23 mouse cellular contexts compared by ENCODE assay signal in the genomic region with DNA sequence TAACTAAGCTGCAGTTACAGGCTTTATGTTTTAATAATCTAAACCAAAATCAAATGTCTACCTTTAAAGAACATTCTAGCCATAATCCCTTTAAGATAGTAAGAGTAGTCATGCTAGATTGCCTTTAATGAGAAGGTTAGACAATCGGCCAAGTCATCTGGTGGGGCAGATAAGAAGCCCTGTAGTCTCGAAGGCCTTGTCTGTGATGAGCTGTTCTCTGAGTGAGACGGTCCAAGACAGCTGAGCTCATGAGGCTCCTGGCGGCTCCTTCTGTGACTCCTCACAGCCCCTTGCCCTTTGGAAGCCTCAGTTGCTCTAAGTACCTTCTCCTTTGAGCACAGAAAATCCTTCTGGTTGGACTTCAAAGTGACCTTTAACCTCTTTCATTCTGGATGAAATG.
DNase-seq lines count a peak whose midpoint lies in the region; ATAC-seq and TF ChIP-seq lines count a peak whose summit lies in the region.
"Had no signal": no experiment of that assay in that cellular context is flagged by ENCODE, and none has a peak within 500 bp of the region (broad histone marks: within the 10 kb centered on the region; RNA-seq: fewer than 3 reads in every experiment).

No protein-coding gene starts in this region.

- no peak overlapping the region for H3K27ac ChIP-seq in forebrain, embryonic 11.5 days (ENCODE audit: low read depth, low read length)
- no peak overlapping the region for H3K27ac ChIP-seq in forebrain, embryonic 10.5 days
- peak overlapping the region; percentile 78; the same call in 1 of the 2 replicates for H3K27ac ChIP-seq in embryonic fibroblast, embryonic 13.5 days (ENCODE audit: insufficient read depth, low read length)
- no peak overlapping the region for H3K27ac ChIP-seq in liver, embryonic 14.5 days
- no peak overlapping the region for H3K27ac ChIP-seq in hindbrain, embryonic 16.5 days (ENCODE audit: low read depth, low read length)
- H3K27ac ChIP-seq: heart, embryonic 10.5 days; heart, embryonic 15.5 days; kidney, postnatal 0 days had no signal

- no peaks in the 10 kb centered on the region; the same call in 1 of the 2 replicates for H3K36me3 ChIP-seq in forebrain, embryonic 11.5 days (ENCODE audit: control insufficient read depth, insufficient read depth, low read length)
- peaks cover 47% of the 10 kb centered on the region for H3K36me3 ChIP-seq in forebrain, embryonic 10.5 days (replicated peaks)
- H3K36me3 ChIP-seq in liver, embryonic 14.5 days (replicated peaks; ENCODE audit: control insufficient read depth, insufficient read depth, low read depth) = peaks cover 8% of the 10 kb centered on the region
- H3K36me3 ChIP-seq in hindbrain, embryonic 16.5 days (ENCODE audit: control insufficient read depth, insufficient read depth, low read length) = no peaks in the 10 kb centered on the region; the same call in none of the 2 replicates

- no peak for TF ChIP-seq CTCF in embryonic fibroblast, embryonic 13.5 days (IDR thresholded peaks at IDR 0.05; ENCODE audit: borderline replicate concordance, insufficient read depth, low read length)
- no peak for TF ChIP-seq CTCF in liver, embryonic 14.5 days (IDR thresholded peaks at IDR 0.05; ENCODE audit: low read depth)

- H3K9me3 ChIP-seq in forebrain, embryonic 11.5 days (ENCODE audit: control insufficient read depth, low read length) = no peaks in the 10 kb centered on the region
- no peaks in the 10 kb centered on the region for H3K9me3 ChIP-seq in forebrain, embryonic 10.5 days
- H3K9me3 ChIP-seq in liver, embryonic 14.5 days (ENCODE audit: control insufficient read depth, low read length) = no peaks in the 10 kb centered on the region; the same call in 1 of the 2 replicates
- H3K9me3 ChIP-seq in hindbrain, embryonic 16.5 days (ENCODE audit: control insufficient read depth, low read length) = no peaks in the 10 kb centered on the region
- H3K9me3 ChIP-seq: heart, embryonic 10.5 days; heart, embryonic 15.5 days had no signal

- 0 out of 2 replicates have a peak, but pooled peaks have one; percentile 28 for TF ChIP-seq EP300 in liver, embryonic 14.5 days (IDR thresholded peaks at IDR 0.05; ENCODE audit: low read depth)

- no peak overlapping the region for H3K4me3 ChIP-seq in forebrain, embryonic 11.5 days (ENCODE audit: low read depth, low read length)
- no peak overlapping the region for H3K4me3 ChIP-seq in forebrain, embryonic 10.5 days
- H3K4me3 ChIP-seq in embryonic fibroblast, embryonic 13.5 days (ENCODE audit: insufficient read depth, low read length) = no peak overlapping the region
- no peak overlapping the region for H3K4me3 ChIP-seq in liver, embryonic 14.5 days (ENCODE audit: insufficient read depth in 1 of 2, low read depth in 2 of 2, low read length in 2 of 2)
- no peak overlapping the region for H3K4me3 ChIP-seq in hindbrain, embryonic 16.5 days (ENCODE audit: low read length)
- H3K4me3 ChIP-seq: heart, embryonic 10.5 days; heart, embryonic 15.5 days had no signal

- H3K4me2 ChIP-seq in forebrain, embryonic 11.5 days (ENCODE audit: low read depth, low read length, severe bottlenecking) = no peak overlapping the region
- no peak overlapping the region for H3K4me2 ChIP-seq in liver, embryonic 14.5 days (ENCODE audit: low read depth)
- H3K4me2 ChIP-seq in hindbrain, embryonic 16.5 days (ENCODE audit: low read length) = no peak overlapping the region
- H3K4me2 ChIP-seq: heart, embryonic 15.5 days had no signal

- no peaks in the 10 kb centered on the region for H3K4me1 ChIP-seq in forebrain, embryonic 11.5 days (replicated peaks; ENCODE audit: control insufficient read depth, insufficient read depth, low read length)
- H3K4me1 ChIP-seq in forebrain, embryonic 10.5 days = peaks cover 9% of the 10 kb centered on the region
- peaks cover 7% of the 10 kb centered on the region; the same call in 1 of the 2 replicates for H3K4me1 ChIP-seq in embryonic fibroblast, embryonic 13.5 days (ENCODE audit: control insufficient read depth, insufficient read depth, low read length)
- H3K4me1 ChIP-seq in liver, embryonic 14.5 days (replicated peaks; ENCODE audit: control insufficient read depth in 2 of 2, insufficient read depth in 2 of 2, low read length in 1 of 2) = peaks cover 12 to 26% of the 10 kb centered on the region in 2 experiments
- H3K4me1 ChIP-seq in hindbrain, embryonic 16.5 days (ENCODE audit: control insufficient read depth, insufficient read depth, low read depth, low read length) = 0 out of 2 replicates have a peak, but pooled peaks cover 3% of the 10 kb centered on the region

- DNase-seq in forebrain, embryonic 11.5 days (ENCODE audit: low spot score) = peak; percentile 30
- DNase-seq in forebrain, embryonic 10.5 days (ENCODE audit: extremely low spot score, low spot score) = no peak
- peak in 2 of 3 experiments; percentile 43 to 49 for DNase-seq in liver, embryonic 14.5 days (ENCODE audit: low read depth in 3 of 3, low spot score in 3 of 3)
- no peak for DNase-seq in layer of hippocampus, adult 18-20 months (ENCODE audit: low spot score in 2 of 2)
- DNase-seq in frontal cortex, postnatal 10 days (ENCODE audit: low spot score in 2 of 2) = no peak
- DNase-seq: cerebellum, adult 8-10 months; cerebellum, postnatal 25 days; forebrain, postnatal 0 days; gastrocnemius, postnatal 10 days; kidney, adult 8-10 months; layer of hippocampus, adult 9-11 months; lung, postnatal 4 days; midbrain, embryonic 14.5 days; right cerebral cortex, adult 18-20 months; spleen, adult 18-20 months; thymus, postnatal 25 days had no signal

- H3K9ac ChIP-seq in forebrain, embryonic 11.5 days (ENCODE audit: low read length) = no peak overlapping the region
- no peak overlapping the region for H3K9ac ChIP-seq in liver, embryonic 14.5 days (replicated peaks)
- H3K9ac ChIP-seq in hindbrain, embryonic 16.5 days (ENCODE audit: low read depth, low read length) = no peak overlapping the region
- H3K9ac ChIP-seq: forebrain, postnatal 0 days; heart, embryonic 15.5 days had no signal

- H3K27me3 ChIP-seq in forebrain, embryonic 11.5 days (ENCODE audit: control insufficient read depth, insufficient read depth, low read length) = no peaks in the 10 kb centered on the region
- no peaks in the 10 kb centered on the region for H3K27me3 ChIP-seq in forebrain, embryonic 10.5 days (ENCODE audit: poor library complexity, severe bottlenecking)
- H3K27me3 ChIP-seq in liver, embryonic 14.5 days (ENCODE audit: control insufficient read depth, insufficient read depth, low read length) = no peaks in the 10 kb centered on the region
- no peaks in the 10 kb centered on the region for H3K27me3 ChIP-seq in hindbrain, embryonic 16.5 days (replicated peaks; ENCODE audit: control insufficient read depth, insufficient read depth, low read length)
- H3K27me3 ChIP-seq: heart, embryonic 15.5 days had no signal

- TF ChIP-seq POLR2A in embryonic fibroblast, embryonic 13.5 days (IDR thresholded peaks at IDR 0.05; ENCODE audit: low read depth, low read length) = no peak

- WGBS in forebrain, embryonic 11.5 days = 86% methylated on average over 4 of the region's 4 CpGs
- 87% methylated on average over 4 of the region's 4 CpGs for WGBS in forebrain, embryonic 10.5 days
- 10% methylated on average over 4 of the region's 4 CpGs for WGBS in liver, embryonic 14.5 days (ENCODE audit: insufficient replicate concordance)
- WGBS in hindbrain, embryonic 16.5 days = 82% methylated on average over 4 of the region's 4 CpGs

- ATAC-seq in forebrain, embryonic 11.5 days (replicated peaks; ENCODE audit: low FRiP score) = no peak
- peak; percentile 69 for ATAC-seq in liver, embryonic 14.5 days (ENCODE audit: insufficient read depth)
- peak; percentile 58 for ATAC-seq in megakaryocyte-erythroid progenitor cell, adult 5-6 weeks (replicated peaks; ENCODE audit: low FRiP score, low TSS enrichment, poor library complexity, severe bottlenecking)
- no peak for ATAC-seq in hindbrain, embryonic 16.5 days
- ATAC-seq: forebrain, postnatal 0 days; intestine, embryonic 16.5 days had no signal

Comparison
In these comparisons a context has a peak if more than half of its experiments do, and no peak if none do; other contexts are left out.
1. DNase-seq: peak in forebrain, embryonic 11.5 days (single experiment) and liver, embryonic 14.5 days (2 of 3); none in forebrain, embryonic 10.5 days (single experiment), layer of hippocampus, adult 18-20 months (0 of 2) and frontal cortex, postnatal 10 days (0 of 2).
2. ATAC-seq: peak in liver, embryonic 14.5 days (single experiment) and megakaryocyte-erythroid progenitor cell, adult 5-6 weeks (single experiment); none in forebrain, embryonic 11.5 days (single experiment) and hindbrain, embryonic 16.5 days (single experiment).